Mouse (Mus musculus): ENCODE results near the gene Ttll10.

Ttll10 gene

GRCm38 (mm10) chr4:156065156-156065894 is 6.1 kb upstream of the Ttll10 start:
- no peak for DNase-seq

GRCm38 (mm10) chr4:156064510-156064897 is 5.3 kb upstream of the Ttll10 start:
- no peak for DNase-seq

- no peak for DNase-seq
Observed at GRCm38 (mm10) chr4:156063861-156064509, 4.8 kb upstream of the Ttll10 start.

- no peak for DNase-seq
Observed at GRCm38 (mm10) chr4:156059713-156060112, 499 bp upstream of the Ttll10 start.

- no peak for DNase-seq
Observed at GRCm38 (mm10) chr4:156058826-156059225, 388 bp downstream of the Ttll10 start.

GRCm38 (mm10) chr4:156057702-156058101 is 1.5 kb downstream of the Ttll10 start:
- DNase-seq: no peak

- DNase-seq: no peak
Observed at GRCm38 (mm10) chr4:156055173-156055572, 4.0 kb downstream of the Ttll10 start.

GRCm38 (mm10) chr4:156054606-156055005 is 4.6 kb downstream of the Ttll10 start:
- DNase-seq: no peak

- no peak for DNase-seq
Observed at GRCm38 (mm10) chr4:156054130-156054529, 5.1 kb downstream of the Ttll10 start.

GRCm38 (mm10) chr4:156053113-156053512 is 6.1 kb downstream of the Ttll10 start:
- DNase-seq: no peak

GRCm38 (mm10) chr4:156050391-156050980 is 8.7 kb downstream of the Ttll10 start:
- DNase-seq: no peak

- DNase-seq: no peak
Observed at GRCm38 (mm10) chr4:156049779-156050178, 9.4 kb downstream of the Ttll10 start.

GRCm38 (mm10) chr4:156044754-156045153 is 14.5 kb downstream of the Ttll10 start:
- DNase-seq: no peak

GRCm38 (mm10) chr4:156034901-156035300 is 24.3 kb downstream of the Ttll10 start:
- DNase-seq: peak; percentile 49

- no peak for DNase-seq
Observed at GRCm38 (mm10) chr4:156034301-156034700, 24.9 kb downstream of the Ttll10 start.

GRCm38 (mm10) chr4:156033476-156034119 is 25.6 kb downstream of the Ttll10 start:
- peak; percentile 80 for DNase-seq

GRCm38 (mm10) chr4:156032856-156033255 is 26.4 kb downstream of the Ttll10 start:
- peak; percentile 64 for DNase-seq

GRCm38 (mm10) chr4:156031593-156032391 is 27.4 kb downstream of the Ttll10 start:
- peak; percentile 74 for DNase-seq

- DNase-seq: no peak
Observed at GRCm38 (mm10) chr4:156031255-156031592, 28.0 kb downstream of the Ttll10 start.

GRCm38 (mm10) chr4:156030651-156031118 is 28.5 kb downstream of the Ttll10 start:
- DNase-seq: peak; percentile 28

- DNase-seq: no peak
Observed at GRCm38 (mm10) chr4:156028580-156028979, 30.6 kb downstream of the Ttll10 start.

- DNase-seq: peak; percentile 82
Observed at GRCm38 (mm10) chr4:156026013-156026412, 33.2 kb downstream of the Ttll10 start, which contains the start of gene Tnfrsf18. Tnfrsf18 (plus strand) TSS chr4:156026164.

GRCm38 (mm10) chr4:156024184-156024583 is 35.0 kb downstream of the Ttll10 start:
- no peak for DNase-seq

All from thymus, postnatal 14 days (tissue).